Mouse (Mus musculus): ENCODE measurements around the gene Ube2c.

The Ube2c gene

GRCm38 (mm10) chr2:164769258-164770037, at the start of gene Ube2c:
Ube2c (plus strand) TSS chr2:164769898.
- TF ChIP-seq GATA4 (IDR thresholded peaks at IDR 0.05; ENCODE audit: insufficient replicate concordance, low read length): no peak

- TF ChIP-seq GATA4 (IDR thresholded peaks at IDR 0.05; ENCODE audit: insufficient replicate concordance, low read length): no peak
Measured at GRCm38 (mm10) chr2:164723276-164723675, 46.4 kb upstream of the Ube2c start.

- no peak for TF ChIP-seq GATA4 (IDR thresholded peaks at IDR 0.05; ENCODE audit: insufficient replicate concordance, low read length)
Measured at GRCm38 (mm10) chr2:164725895-164726619, 43.6 kb upstream of the Ube2c start.

- TF ChIP-seq GATA4 (IDR thresholded peaks at IDR 0.05; ENCODE audit: insufficient replicate concordance, low read length): no peak
Measured at GRCm38 (mm10) chr2:164731719-164732118, 38.0 kb upstream of the Ube2c start.

GRCm38 (mm10) chr2:164733259-164733658, 36.4 kb upstream of the Ube2c start:
- TF ChIP-seq GATA4 (IDR thresholded peaks at IDR 0.05; ENCODE audit: insufficient replicate concordance, low read length): no peak

GRCm38 (mm10) chr2:164734839-164735238, 34.9 kb upstream of the Ube2c start:
- TF ChIP-seq GATA4 (IDR thresholded peaks at IDR 0.05; ENCODE audit: insufficient replicate concordance, low read length): no peak

- TF ChIP-seq GATA4 (IDR thresholded peaks at IDR 0.05; ENCODE audit: insufficient replicate concordance, low read length): no peak
Measured at GRCm38 (mm10) chr2:164735446-164735845, 34.3 kb upstream of the Ube2c start.

GRCm38 (mm10) chr2:164737377-164738090, 32.2 kb upstream of the Ube2c start:
- no peak for TF ChIP-seq GATA4 (IDR thresholded peaks at IDR 0.05; ENCODE audit: insufficient replicate concordance, low read length)

- no peak for TF ChIP-seq GATA4 (IDR thresholded peaks at IDR 0.05; ENCODE audit: insufficient replicate concordance, low read length)
Measured at GRCm38 (mm10) chr2:164739876-164740275, 29.8 kb upstream of the Ube2c start.

GRCm38 (mm10) chr2:164744987-164745386, 24.7 kb upstream of the Ube2c start:
- no peak for TF ChIP-seq GATA4 (IDR thresholded peaks at IDR 0.05; ENCODE audit: insufficient replicate concordance, low read length)

GRCm38 (mm10) chr2:164745843-164746479, 23.7 kb upstream of the Ube2c start, which contains the start of the genes Wfdc3 and Dnttip1:
Wfdc3 (minus strand) TSS chr2:164745931.
Dnttip1 (plus strand) TSS chr2:164745983.
- TF ChIP-seq GATA4 (IDR thresholded peaks at IDR 0.05; ENCODE audit: insufficient replicate concordance, low read length): no peak; the same call in 1 of the 2 replicates

GRCm38 (mm10) chr2:164746693-164747092, 23.0 kb upstream of the Ube2c start:
- no peak for TF ChIP-seq GATA4 (IDR thresholded peaks at IDR 0.05; ENCODE audit: insufficient replicate concordance, low read length)

- no peak for TF ChIP-seq GATA4 (IDR thresholded peaks at IDR 0.05; ENCODE audit: insufficient replicate concordance, low read length)
Measured at GRCm38 (mm10) chr2:164748191-164748590, 21.5 kb upstream of the Ube2c start.

- TF ChIP-seq GATA4 (IDR thresholded peaks at IDR 0.05; ENCODE audit: insufficient replicate concordance, low read length): no peak
Measured at GRCm38 (mm10) chr2:164748991-164749390, 20.7 kb upstream of the Ube2c start.

- TF ChIP-seq GATA4 (IDR thresholded peaks at IDR 0.05; ENCODE audit: insufficient replicate concordance, low read length): no peak
Measured at GRCm38 (mm10) chr2:164752454-164752853, 17.2 kb upstream of the Ube2c start.
